Mouse (Mus musculus): ENCODE data around the gene Ubap1l.

Ubap1l gene

GRCm38 (mm10) chr9:65360641-65361448, at the start of gene Ubap1l:
Gene Ubap1l (plus strand): TSS chr9:65361041.
- no peak for DNase-seq

GRCm38 (mm10) chr9:65312669-65313357, 48.0 kb upstream of the Ubap1l start:
- DNase-seq = no peak

- DNase-seq = no peak
These were observed 47.0 kb upstream of the Ubap1l start for GRCm38 (mm10) chr9:65313846-65314245.

GRCm38 (mm10) chr9:65322255-65322900, 38.5 kb upstream of the Ubap1l start:
- no peak for DNase-seq

- DNase-seq = no peak
These were observed 34.9 kb upstream of the Ubap1l start for GRCm38 (mm10) chr9:65325971-65326370.

- DNase-seq = no peak
These were observed 33.5 kb upstream of the Ubap1l start for GRCm38 (mm10) chr9:65327371-65327770.

GRCm38 (mm10) chr9:65333958-65334357, 26.9 kb upstream of the Ubap1l start:
- DNase-seq = no peak

- DNase-seq = no peak
These were observed 21.7 kb upstream of the Ubap1l start for GRCm38 (mm10) chr9:65339146-65339545.

- DNase-seq = no peak
These were observed 20.4 kb upstream of the Ubap1l start for GRCm38 (mm10) chr9:65340414-65340813.

GRCm38 (mm10) chr9:65345439-65345838, 15.4 kb upstream of the Ubap1l start:
- DNase-seq = peak; percentile 14

GRCm38 (mm10) chr9:65345854-65346475, 14.9 kb upstream of the Ubap1l start, which contains the start of gene Pdcd7:
Gene Pdcd7 (plus strand): TSS chr9:65346104.
- peak; percentile 96 for DNase-seq

GRCm38 (mm10) chr9:65346476-65347111, 14.2 kb upstream of the Ubap1l start:
- peak; percentile 21 for DNase-seq

- no peak for DNase-seq
These were observed 13.6 kb upstream of the Ubap1l start for GRCm38 (mm10) chr9:65347112-65347850.

GRCm38 (mm10) chr9:65353251-65353650, 7.6 kb upstream of the Ubap1l start:
- no peak for DNase-seq

- no peak for DNase-seq
These were observed 4.3 kb upstream of the Ubap1l start for GRCm38 (mm10) chr9:65356561-65356960.

GRCm38 (mm10) chr9:65356971-65357370, 3.9 kb upstream of the Ubap1l start:
- DNase-seq = no peak

- no peak for DNase-seq
These were observed 1.8 kb upstream of the Ubap1l start for GRCm38 (mm10) chr9:65358956-65359480.

GRCm38 (mm10) chr9:65363684-65364083, 2.8 kb downstream of the Ubap1l start:
- DNase-seq = no peak

- DNase-seq = no peak
These were observed 4.9 kb downstream of the Ubap1l start for GRCm38 (mm10) chr9:65365721-65366120.

- DNase-seq = no peak
These were observed 10.9 kb downstream of the Ubap1l start for GRCm38 (mm10) chr9:65371756-65372155.

GRCm38 (mm10) chr9:65372449-65372848, 11.6 kb downstream of the Ubap1l start:
- peak; percentile 33 for DNase-seq

Data from layer of hippocampus, adult 9-11 months (tissue).